Mouse (Mus musculus) testis, postnatal 10 days (tissue): ENCODE data around the gene Dpp8.
"Not testable (repeated sequence)": the region's sequence is repeated elsewhere in the genome, so short reads cannot be mapped to it uniquely, and the experiment has no call there.

Experiments
- DNase-seq: peaks from one replicate; pipeline ENCODE4 v3.0.0; 2021; ENCODE audit warnings: low spot score

Dpp8 gene

DNA sequence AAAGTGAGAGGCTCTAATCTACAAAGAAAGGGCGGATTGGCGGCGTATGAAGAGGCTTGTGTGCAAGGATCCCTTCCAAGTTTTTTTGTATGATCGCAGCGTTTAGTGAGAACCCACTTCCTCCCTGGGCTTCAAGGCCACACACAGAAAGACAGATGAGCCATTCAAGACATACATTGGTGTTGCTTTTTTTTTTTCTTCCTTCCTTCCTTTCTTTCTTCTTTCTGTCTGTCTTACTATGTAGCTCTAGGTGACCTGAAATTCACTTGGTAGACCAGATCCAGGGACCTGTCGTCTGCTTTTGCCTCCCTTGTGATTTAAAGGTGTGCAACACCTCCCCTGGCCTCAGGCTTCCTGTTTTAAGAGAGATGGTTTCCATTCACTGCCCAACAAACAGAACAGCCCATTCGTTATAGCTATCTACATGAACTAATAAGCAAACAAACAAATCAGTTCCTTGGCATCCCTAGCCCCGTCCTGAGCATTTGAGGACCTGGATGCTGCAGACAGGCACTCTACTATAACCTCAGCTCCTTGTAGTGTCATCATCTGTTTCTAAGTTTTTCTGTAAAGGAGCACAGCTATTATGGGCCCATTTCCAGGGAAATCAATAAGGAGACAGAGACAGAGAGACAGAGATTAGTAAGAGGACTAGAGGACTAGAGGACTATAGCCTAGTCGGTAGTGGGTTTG lies 10.2 kb upstream of the Dpp8 start:
- DNase-seq = no peak

DNA sequence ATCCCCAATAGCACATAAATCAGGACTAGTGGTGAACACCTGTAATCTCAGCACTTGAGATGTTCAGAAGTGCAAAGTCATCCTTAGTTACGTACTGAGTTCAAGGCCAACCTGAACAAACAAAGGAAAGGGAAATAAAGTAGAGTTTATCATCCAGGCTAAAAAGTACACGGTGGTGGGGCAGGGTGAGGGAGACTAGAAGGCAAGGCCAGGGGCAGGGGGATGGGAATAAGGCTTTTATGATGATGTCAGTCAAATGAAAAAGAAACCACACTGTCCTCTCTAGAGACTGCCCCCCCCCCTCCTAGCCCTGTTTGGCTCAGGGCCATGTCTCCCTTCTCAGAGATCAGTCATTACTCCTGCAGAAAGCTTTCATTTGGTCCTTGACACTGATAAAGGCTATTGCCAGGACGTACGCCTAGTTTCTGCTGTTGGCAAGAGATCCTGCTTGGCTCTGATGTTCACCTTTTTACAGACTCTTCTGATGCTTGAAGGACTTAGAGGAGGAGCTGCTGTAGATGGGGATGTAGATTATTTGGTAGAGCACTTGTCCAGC lies 9.6 kb upstream of the Dpp8 start:
- peak; percentile 66 for DNase-seq

DNA sequence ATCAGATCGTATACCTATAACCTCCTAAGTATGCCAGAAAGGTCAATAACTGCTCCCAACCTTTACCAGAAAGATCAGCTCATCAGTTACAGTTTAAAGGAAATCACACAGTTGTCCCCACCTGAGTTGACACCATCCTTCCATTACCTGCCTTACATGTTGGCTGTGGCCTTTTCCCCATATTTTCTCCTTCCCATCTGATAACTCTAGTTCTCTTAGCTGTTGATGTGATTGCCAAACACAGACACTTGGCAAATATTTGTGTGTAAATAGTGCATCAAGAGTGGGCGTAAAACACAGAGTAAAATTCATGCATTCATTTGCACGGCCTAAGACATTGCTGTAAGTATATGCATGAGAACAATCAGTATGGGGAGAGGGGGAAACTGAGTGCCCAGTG lies 8.8 kb upstream of the Dpp8 start:
- no peak for DNase-seq

DNA sequence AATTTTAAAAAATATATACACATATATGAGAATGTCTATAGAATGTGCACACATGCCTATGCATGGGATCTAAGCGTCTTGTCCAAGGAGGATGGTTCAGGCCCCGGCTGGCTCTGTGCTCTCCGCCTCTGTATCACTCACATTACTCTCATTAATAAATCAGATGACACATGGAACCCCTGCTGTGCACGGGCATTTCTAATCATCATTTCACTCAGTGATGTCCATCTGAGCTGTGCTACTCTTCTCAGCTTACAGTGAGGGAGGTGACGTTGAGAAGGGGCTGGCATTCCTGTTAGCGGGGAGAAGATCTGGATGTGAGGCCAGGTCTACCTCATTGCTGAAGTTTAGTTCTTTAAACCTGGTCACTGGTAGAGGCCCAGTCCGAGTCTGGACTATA lies 5.0 kb upstream of the Dpp8 start:
- DNase-seq = no peak

DNA sequence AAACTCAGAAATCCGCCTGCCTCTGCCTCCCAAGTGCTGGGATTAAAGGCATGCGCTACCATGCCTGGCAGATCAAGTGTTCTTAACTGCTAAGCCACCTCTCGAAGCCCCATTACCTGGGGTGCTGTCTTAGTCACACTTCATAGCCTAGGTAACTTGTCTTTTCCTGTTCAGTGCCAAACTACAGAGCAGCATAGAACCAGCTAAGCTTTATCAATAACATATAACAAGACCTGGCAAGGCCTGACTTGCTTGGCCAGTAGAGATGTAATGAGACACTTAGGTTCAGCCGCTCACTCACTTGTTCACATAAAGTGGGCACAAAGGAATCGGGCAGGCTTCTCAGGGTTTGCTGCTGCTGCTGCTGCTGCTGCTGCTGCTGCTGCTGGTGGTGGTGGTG lies 3.9 kb upstream of the Dpp8 start:
- DNase-seq = no peak

DNA sequence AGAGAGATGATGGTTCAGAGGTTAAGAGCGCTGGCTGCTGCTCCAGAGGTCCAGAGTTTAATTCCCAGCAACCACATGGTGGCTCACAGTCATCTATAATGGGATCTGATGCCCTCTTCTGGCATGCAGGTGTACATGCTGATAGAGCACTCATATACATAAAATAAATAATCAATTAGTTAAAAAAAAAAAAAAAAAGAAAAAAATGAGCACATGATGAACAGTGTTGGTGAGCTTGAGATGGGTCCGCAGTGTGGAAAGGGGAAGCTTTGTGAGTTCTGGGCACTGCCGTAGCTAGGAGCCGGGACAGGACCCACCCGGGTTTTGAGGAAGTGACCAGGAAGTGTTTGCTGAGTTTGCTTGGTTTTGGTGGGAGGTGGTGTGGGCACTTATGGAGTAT lies 859 bp upstream of the Dpp8 start:
- DNase-seq = not testable (repeated sequence)

DNA sequence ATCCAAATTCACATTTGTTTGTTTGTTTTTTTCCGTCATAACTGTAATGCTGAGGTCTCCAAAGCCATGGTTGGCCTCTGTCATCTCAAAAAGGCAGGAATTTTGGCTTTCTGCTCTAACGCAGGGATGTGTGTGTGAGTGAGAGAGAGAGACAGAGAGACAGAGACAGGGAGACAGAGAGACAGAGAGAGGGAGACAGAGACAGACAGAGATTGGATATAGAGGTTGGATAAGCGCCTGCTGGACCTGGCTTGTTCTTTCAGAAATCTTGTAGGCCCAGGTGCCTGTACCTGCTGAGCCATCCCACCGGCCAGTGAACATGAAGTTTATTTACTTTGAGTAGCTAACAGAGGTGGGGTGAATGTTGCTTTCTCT lies 333 bp upstream of the Dpp8 start:
- no peak for DNase-seq

DNA sequence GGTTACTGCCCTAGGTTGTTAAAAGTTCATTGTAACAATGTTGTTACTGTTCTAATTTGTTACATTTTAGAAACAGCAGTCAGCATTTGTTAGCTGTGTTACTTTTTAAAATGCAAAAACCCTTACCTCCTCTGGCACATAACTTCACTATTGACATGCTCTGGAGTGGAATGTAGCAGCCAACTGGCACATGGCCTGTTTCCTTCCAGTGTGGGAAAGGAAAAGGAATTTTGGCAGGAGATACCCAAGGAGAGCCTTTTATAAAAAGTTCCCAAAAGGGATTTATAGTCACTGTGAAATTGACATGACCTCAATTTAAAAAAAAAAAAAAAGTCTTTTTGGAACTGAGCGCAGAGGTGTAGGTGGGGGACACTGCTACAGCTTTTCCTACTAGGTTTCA lies 4.2 kb downstream of the Dpp8 start:
- no peak for DNase-seq

DNA sequence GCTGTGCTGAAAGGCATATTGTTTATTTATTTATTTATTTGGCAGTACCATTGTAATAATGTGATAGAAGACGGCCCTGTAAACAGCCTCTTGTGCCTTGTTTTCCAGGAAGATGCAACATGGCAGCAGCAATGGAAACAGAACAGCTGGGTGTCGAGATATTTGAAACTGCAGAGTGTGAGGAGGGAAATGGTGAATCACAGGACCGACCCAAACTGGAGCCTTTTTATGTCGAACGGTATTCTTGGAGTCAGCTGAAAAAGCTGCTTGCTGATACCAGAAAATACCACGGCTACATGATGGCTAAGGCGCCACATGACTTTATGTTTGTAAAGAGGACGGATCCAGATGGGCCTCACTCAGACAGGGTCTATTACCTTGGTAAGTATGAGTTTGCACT lies 4.6 kb downstream of the Dpp8 start:
- no peak for DNase-seq

DNA sequence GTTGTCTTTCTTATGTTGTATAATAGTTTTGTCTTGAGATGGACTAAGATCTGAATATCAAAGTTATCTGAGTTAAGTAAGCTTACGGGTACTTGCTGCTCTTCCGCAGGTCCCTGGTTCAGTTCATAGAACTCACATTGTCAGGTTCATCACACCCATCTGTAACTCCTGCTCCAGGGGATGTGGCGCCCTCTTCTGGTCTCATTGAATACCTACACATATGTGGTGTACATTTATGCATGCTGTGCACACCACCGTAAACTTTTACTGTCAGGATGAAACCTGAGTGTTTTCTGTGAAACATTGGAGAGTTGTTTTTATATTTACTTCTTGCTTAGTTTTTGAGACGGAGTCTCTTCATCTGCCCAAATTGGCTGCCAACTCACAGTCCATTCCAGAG lies 9.2 kb downstream of the Dpp8 start:
- no peak for DNase-seq

DNA sequence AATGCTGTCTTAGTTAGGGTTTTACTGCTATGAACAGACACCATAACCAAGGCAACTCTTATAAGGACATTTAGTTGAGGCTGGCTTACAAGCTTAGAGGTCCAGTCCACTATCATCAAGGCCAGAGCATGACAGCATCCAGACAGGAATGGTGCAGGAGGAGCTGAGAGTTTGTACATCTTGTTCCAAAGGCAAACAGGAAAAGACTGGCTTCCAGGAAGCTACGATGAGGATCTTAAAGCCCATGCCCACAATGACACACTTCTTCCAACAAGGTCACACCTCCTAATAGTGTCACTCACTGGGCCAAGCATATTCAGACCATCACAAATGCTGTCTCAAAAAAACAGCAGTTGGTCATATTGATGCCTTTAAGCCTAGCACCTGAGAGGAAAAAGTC lies 14.8 kb downstream of the Dpp8 start:
- DNase-seq = no peak

DNA sequence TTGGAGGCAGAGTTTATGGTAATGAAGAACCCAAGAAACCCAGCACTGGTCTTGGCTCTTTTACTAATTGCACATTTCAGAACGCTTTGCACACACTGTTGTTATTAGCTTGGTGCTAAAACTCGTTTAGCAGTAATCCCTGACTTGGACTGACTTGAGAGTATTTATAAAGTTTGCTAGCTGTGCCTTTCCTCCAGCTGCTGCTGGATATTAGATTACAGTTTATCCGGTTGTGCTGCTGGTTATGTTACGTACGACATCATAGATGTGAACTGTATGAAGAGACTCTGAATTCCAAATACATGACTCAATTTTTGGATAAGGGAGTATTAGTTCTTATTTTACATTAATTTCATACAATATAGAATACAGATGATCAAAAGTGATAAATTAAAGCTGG lies 17.2 kb downstream of the Dpp8 start:
- DNase-seq = no peak

DNA sequence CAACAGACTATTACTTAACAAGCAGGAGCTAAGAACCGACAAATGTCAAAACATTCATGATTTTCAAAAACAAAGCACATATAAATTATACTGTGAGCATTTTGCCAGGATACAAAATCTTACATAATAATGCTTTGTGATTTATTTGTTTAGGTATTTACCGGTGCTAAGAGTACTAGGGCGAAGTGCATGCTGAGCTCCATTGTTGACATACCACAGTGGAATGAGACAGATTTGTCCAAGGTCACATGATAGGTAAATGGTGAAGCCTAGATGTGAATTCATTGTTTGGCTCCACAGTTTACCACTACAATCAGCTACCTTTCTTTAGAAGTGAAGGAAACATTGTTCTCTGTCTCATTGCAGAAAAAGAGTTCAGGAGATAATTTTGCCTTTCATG lies 18.8 kb downstream of the Dpp8 start:
- no peak for DNase-seq

DNA sequence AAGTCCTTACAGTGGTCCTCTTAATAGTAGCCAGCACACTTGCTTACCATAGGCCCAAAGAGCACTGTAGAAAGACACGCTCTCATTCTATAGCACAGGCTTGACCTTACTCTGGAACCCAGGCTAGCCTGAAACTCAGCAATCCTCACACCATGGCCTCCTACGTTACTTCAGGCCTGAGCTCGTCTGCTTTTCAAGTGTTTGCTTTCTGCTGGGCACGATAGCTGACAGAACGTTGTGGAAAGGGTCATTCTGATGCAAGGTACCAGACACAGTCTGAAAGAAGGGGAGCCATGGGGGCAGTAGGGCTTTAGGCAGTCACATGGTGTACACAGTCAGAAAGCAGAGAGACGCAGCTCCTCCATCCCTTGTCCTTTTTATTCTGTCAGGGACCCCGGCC lies 32.0 kb downstream of the Dpp8 start:
- no peak for DNase-seq

DNA sequence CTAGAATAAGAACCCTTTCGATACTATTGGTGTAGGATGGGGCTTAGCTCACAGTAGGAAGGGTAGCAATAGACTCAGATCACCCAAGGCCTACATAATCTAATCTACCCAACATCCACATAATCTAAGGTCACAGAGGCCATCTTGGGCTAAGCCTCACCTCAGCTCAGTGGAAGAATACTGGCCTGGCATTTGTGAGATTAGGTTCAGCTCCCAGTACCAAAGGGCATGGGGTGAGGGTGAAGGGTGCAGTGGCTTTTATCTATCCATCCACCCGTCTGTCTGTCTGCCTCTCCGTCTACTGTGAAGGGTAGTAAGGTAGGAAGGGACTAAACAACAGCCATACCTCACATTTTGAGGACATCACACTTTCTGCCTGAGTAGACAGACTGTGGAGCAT lies 38.4 kb downstream of the Dpp8 start:
- no peak for DNase-seq

DNA sequence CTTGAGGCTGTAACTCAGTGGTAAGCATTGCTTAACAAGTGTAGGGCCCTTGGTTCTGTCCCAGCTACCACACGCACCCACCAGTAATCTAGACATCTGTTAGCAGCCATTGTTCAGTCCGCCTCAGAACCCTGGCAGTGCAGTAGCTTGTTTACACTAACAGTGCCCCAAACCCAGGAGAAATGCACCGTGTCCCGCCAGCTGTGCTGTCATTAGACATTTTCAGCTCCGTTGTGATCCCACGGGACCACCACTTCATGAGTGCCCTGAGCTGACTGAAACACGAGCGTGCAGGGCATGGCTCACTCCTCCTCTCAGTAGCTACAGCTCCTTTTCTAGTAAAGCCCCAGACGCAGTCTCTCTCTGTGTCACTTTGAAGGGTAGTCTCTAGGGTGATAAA lies 41.3 kb downstream of the Dpp8 start:
- no peak for DNase-seq

DNA sequence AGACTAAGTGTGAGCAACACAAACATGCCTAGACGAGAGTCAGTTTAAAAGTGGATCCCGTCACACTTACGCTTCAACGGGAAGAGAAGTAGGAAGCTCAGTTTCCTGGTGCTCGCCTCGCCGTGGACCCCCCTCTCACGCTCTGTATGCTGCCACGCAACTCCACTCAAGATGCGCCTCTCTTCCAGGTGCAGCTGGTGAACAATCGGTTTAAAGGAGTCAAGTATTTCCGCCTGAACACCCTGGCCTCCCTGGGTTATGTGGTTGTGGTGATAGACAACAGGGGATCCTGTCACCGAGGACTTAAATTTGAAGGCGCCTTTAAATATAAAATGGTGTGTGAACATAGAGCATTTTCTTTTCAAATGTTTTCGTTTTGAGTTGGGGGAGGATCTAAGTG lies 42.0 kb downstream of the Dpp8 start:
- no peak for DNase-seq

DNA sequence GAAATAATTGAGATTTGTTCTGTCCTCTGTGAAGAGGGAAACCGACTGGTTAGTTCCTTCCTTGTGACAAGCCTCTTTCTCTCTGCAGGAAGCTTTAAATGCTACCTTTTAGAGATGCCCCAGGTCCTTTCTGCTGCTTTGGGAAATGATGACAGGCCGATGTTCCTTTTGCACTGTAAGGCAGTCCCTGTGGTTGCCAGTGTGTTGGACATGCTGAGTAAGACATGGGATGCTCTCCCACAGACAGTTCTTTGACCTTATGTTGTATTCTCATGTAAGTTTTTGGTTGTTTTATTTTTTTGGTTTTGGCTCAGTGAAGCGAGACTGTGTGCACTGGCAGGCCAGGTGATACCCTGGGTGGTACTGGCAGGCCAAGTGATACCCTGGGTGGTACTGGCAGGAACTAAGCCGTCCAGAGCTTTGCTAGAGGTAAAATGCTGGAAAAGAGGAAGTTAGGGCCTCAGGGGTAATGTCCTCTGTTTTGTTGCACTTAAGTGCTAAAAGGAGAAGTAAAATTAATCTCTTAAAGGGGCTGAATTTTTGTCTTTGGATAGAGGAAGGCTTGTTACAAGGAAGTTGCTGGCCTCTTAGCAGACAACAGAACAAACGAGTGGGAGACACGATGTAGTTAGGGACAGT lies 42.8 kb downstream of the Dpp8 start:
- DNase-seq = no peak

DNA sequence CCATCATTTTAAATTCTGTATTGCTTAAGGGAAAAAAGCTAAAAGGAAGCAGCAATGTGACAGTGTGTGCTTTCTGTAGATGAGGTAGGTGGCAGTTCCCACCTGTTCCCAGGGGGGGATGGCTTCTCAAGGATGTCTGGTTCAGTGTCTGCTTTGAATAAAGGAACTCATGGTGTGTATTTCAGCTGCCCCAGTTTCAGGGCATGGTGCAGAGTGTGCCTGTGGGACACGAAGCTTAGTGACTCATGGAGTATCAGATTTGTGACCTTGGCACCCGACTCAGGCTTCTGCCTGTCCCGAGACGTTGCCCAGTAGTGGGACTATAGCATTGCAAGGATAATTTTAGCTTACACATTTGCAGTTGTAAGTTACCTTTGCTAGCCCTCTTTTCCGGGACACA lies 45.3 kb downstream of the Dpp8 start:
- DNase-seq = no peak

DNA sequence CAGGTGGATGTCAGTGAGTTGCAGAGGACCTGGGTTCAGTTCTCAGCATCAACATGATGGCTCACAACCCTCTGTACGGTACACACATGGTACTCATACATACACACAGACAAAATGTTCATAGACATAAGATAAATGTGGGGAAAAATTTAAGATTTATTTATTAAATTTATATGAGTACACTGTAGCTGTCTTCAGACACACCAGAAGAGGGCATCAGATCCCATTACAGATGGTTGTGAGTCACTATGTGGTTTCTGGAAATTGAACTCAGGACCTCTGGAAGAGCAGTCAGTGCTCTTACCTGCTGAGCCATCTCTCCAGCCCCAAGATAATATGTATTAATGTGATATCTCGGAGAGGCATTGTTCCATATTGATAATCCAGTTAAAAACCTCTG lies 47.9 kb downstream of the Dpp8 start:
- DNase-seq = not testable (repeated sequence)

DNA sequence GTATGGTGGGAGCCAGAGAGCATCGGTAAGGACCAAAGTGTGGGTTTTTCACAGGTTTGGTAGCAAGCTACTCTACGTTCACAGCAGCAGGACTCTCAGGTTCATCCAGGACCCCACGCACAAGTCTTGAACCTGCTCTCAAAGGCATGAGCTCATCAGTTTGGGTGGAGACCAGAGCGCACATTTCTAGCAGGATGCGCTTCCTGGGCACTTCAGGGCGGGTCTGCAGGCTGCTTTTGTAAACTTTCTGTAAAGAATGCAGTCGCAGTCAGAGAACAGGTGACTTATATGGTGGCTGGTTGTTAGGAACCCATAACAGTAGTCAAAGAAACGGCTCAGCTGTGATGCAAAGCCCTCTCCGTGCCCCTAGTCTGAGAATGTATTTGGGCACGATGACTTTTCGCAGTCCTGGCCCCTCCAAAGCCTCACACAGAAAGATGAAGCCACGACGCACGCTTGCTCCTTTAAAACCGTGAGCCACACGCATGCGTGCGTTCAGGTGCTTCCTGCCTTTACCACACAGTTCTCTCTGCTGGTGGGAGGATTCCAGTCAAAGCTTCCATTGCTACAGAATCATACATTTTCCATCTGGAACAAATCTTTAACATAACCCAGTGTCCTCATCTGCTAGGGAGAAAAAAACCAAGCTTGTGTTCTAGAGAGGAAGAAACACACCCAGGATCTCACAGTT lies 51.0 kb downstream of the Dpp8 start:
- DNase-seq = no peak

DNA sequence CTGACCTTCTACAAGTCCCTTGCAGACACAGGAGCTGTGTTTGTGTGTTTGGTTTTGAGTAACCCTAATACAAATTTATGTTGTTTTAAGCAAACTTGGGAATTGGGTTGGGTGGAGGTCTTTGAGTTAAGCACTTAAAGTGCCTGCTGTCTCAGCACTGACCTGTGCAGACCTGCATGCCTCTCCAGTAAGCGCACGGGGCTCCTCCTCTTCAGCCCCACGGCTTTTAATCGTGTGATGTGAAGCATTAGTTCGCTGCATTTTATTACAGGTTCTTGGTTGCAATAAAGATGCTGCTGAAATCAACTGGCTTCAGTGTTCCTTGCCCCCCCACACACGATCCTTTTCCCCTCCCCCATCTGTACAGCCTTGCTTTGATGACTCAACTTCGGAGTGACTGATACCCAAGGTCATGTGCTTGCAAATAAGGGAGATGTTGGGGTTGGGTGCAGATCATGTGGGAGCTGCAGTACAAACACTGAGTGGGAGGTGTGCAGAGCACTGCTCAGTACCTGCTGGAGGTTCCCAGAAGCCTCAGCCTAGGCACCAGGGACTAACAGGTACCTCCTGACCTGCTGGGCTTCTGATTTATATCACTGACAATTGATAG lies 52.1 kb downstream of the Dpp8 start:
- DNase-seq = no peak

DNA sequence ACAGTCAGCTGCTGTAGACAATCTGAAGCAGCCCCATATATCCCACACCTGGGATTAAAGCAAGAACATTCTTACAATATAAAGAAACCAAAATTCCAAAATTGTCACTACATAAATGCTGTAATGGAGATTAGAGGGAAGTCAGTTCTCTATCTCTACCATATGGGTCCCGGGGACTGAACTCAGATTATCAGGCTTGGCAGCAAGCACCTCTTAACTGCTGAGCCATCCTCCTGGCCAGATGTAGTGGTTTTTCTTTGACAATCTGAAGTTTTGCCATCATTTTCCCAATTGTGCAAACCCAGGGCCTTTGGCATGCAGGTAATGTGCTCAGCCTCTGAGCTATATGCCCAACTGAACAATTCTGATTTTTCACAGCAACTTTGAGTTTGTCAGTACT lies 53.1 kb downstream of the Dpp8 start:
- DNase-seq = no peak
